Mouse (Mus musculus) MEL (cell line): ENCODE results near the gene Tlr12.

Experiments used
- CHD1 ChIP-seq: IDR thresholded peaks from 2 replicates; pipeline ENCODE4 v1.6.1; 2012; ENCODE audit warnings: low read depth, mild to moderate bottlenecking, inconsistent platforms, low read length, improper control_type of control experiment
- CHD2 ChIP-seq: IDR thresholded peaks from 2 replicates; pipeline ENCODE4 v1.6.1; 2011; ENCODE audit warnings: low read length, improper control_type of control experiment
- CTCF ChIP-seq, 3 experiments: IDR thresholded peaks in 2 of 3; conservative IDR thresholded peaks in 1 of 3; 2 replicates each; pipeline ENCODE4 v1.5.1; 2011 to 2012; ENCODE audit warnings: low read length in 3 of 3, low read depth in 2 of 3, mild to moderate bottlenecking in 2 of 3, improper control_type of control experiment in 1 of 3, inconsistent platforms in 1 of 3, mixed read lengths in 1 of 3, moderate library complexity in 1 of 3; ENCODE audit not compliant: control insufficient read depth in 1 of 3, insufficient read depth in 1 of 3, poor library complexity in 1 of 3, severe bottlenecking in 1 of 3
- E2F4 ChIP-seq: IDR thresholded peaks from 2 replicates; pipeline ENCODE4 v1.6.1; 2011; ENCODE audit warnings: low read depth, low read length, improper control_type of control experiment, borderline replicate concordance
- ELF1 ChIP-seq: IDR thresholded peaks from 2 replicates; pipeline ENCODE4 v1.6.1; 2014; ENCODE audit warnings: low read depth, mild to moderate bottlenecking, inconsistent platforms, low read length, improper control_type of control experiment, moderate library complexity
- EP300 ChIP-seq, 2 experiments: IDR thresholded peaks; 2 replicates each; pipeline ENCODE4 v1.6.1; 2011; ENCODE audit warnings: improper control_type of control experiment in 2 of 2, low read length in 2 of 2, low read depth in 1 of 2, mild to moderate bottlenecking in 1 of 2
- JUND ChIP-seq: IDR thresholded peaks from 2 replicates; pipeline ENCODE4 v1.6.1; 2011; ENCODE audit warnings: low read depth, mild to moderate bottlenecking, improper control_type of control experiment, low read length
- MAZ ChIP-seq: IDR thresholded peaks from 2 replicates; pipeline ENCODE4 v1.6.1; 2012; ENCODE audit warnings: low read depth, mild to moderate bottlenecking, inconsistent platforms, low read length, improper control_type of control experiment
- POLR2A ChIP-seq, 2 experiments: IDR thresholded peaks; 2 replicates each; pipeline ENCODE4 v1.6.1; 2011 to 2012; ENCODE audit warnings: low read length in 2 of 2, mild to moderate bottlenecking in 2 of 2, control low read depth in 1 of 2, improper control_type of control experiment in 1 of 2, low read depth in 1 of 2, moderate library complexity in 1 of 2; ENCODE audit not compliant: control insufficient read depth in 1 of 2, insufficient read depth in 1 of 2, poor library complexity in 1 of 2
- SMC3 ChIP-seq: IDR thresholded peaks from 2 replicates; pipeline ENCODE4 v1.6.1; 2011; ENCODE audit warnings: low read depth, low read length, improper control_type of control experiment
- TAL1 ChIP-seq: IDR thresholded peaks from 2 replicates; pipeline ENCODE4 v1.6.1; 2012; ENCODE audit warnings: mild to moderate bottlenecking, inconsistent platforms, low read length, moderate library complexity, mixed read lengths

- TF ChIP-seq JUND = no peak
- TF ChIP-seq ELF1 = no peak
- TF ChIP-seq EP300 (IDR thresholded peaks at IDR 0.05; ENCODE audit: low read depth in 1 of 2, low read length in 2 of 2) = no peak
- TF ChIP-seq TAL1 = no peak
- TF ChIP-seq E2F4 = no peak
- TF ChIP-seq SMC3 = no peak
- TF ChIP-seq MAZ = no peak
- TF ChIP-seq CTCF (IDR thresholded peaks at IDR 0.05 in 2 of 3, conservative IDR thresholded peaks at IDR 0.05 in 1 of 3; ENCODE audit: control insufficient read depth in 1 of 3, insufficient read depth in 1 of 3, low read depth in 2 of 3, low read length in 3 of 3, poor library complexity in 1 of 3, severe bottlenecking in 1 of 3) = no peak
- no peak for TF ChIP-seq POLR2A (IDR thresholded peaks at IDR 0.05; ENCODE audit: control insufficient read depth in 1 of 2, insufficient read depth in 1 of 2, low read depth in 1 of 2, low read length in 2 of 2, poor library complexity in 1 of 2)
- no peak for TF ChIP-seq CHD2
- no peak for TF ChIP-seq CHD1
Measured at GRCm38 (mm10) chr4:128610706-128611105, 7.7 kb downstream of the Tlr12 start.
